Mouse (Mus musculus) bone marrow macrophage, adult 2 months (primary cell): ENCODE results near the gene Sec63.

Experiments used
- CTCF ChIP-seq: IDR thresholded peaks from 2 replicates; pipeline ENCODE4 v1.5.1; 2012; ENCODE audit warnings: low read depth, mild to moderate bottlenecking, low read length, moderate library complexity
- POLR2A ChIP-seq: IDR thresholded peaks from 2 replicates; pipeline ENCODE4 v1.6.1; 2012; ENCODE audit warnings: mild to moderate bottlenecking, low read depth, low read length, borderline replicate concordance

DNA sequence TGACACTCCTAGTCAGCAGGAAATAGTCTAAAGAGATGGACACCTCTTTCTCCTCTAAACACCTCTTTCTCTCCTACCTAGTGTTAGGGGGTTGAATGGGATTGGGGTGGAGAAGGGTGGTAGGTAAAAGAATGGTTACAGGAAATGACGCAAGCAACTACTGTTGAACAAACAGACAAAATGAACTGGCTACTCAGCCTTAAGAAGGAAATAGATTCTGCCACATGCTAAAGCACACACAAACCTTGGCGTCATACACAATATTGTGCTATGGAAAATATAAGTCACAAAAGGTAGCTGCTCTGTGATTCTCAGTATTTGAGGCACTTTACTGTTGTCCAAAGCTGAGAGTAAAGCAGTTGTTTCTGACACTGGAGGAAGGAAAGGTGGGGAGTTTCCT lies 77.4 kb downstream of the Sec63 start:
- no peak for TF ChIP-seq POLR2A
- TF ChIP-seq CTCF, result no peak
